Comparison of ENCODE assay signal across 8 mouse cellular contexts in genomic region chr13:93299316-93299715, GRCm38 (mm10). TPM values are rescaled to one million over a fixed set of nuclear protein-coding genes. Genes with fewer than 3 reads are reported as not detected.
DNase-seq lines count a peak whose midpoint lies in the region; ATAC-seq and TF ChIP-seq lines count a peak whose summit lies in the region.

Gene Homer1 (plus strand): TSS chr13:93299635.

- H3K4me1 ChIP-seq in ES-Bruce4 (ENCODE audit: control insufficient read depth, insufficient read depth, low read length) = no peaks in the 10 kb centered on the region
- H3K4me1 ChIP-seq in stomach, postnatal 0 days (replicated peaks; ENCODE audit: control insufficient read depth, insufficient read depth) = no peaks in the 10 kb centered on the region

- TF ChIP-seq CTCF in ES-Bruce4 (IDR thresholded peaks at IDR 0.05; ENCODE audit: low read depth, low read length) (no peak), Patski (IDR thresholded peaks at IDR 0.05) (no peak)
- no peak for TF ChIP-seq CTCF in stomach, postnatal 0 days (IDR thresholded peaks at IDR 0.05; ENCODE audit: low read depth)

- no peak for ATAC-seq in Patski
- ATAC-seq in stomach, postnatal 0 days (ENCODE audit: low FRiP score, low TSS enrichment) = no peak

- 69% methylated on average over 5 of the region's 5 CpGs for WGBS in stomach, postnatal 0 days

- in situ Hi-C loops in Patski (cut with MboI; ENCODE audit: low pct_unique_long_range_greater_than_20kb) = no loop called here

- H3K36me3 ChIP-seq in ES-Bruce4 (ENCODE audit: control insufficient read depth, insufficient read depth, low read length, poor library complexity, severe bottlenecking) = no peaks in the 10 kb centered on the region
- no peaks in the 10 kb centered on the region for H3K36me3 ChIP-seq in stomach, postnatal 0 days (ENCODE audit: control insufficient read depth, insufficient read depth, low read length)

- DNase-seq in Patski (ENCODE audit: low read depth, low spot score) = no peak
- DNase-seq in gastrocnemius, postnatal 25 days = no peak
- DNase-seq in layer of hippocampus, postnatal 25 days (ENCODE audit: extremely low spot score in 1 of 2, low spot score in 1 of 2) = no peak
- DNase-seq in stomach, postnatal 0 days (ENCODE audit: low spot score) = no peak
- DNase-seq in urinary bladder, postnatal 10 days (ENCODE audit: low spot score) = no peak
- no peak for DNase-seq in right cerebral cortex, postnatal 36 days (ENCODE audit: low spot score in 2 of 2)
- DNase-seq in embryo, embryonic 10.5 days (ENCODE audit: low spot score) = no peak

- H3K4me2 ChIP-seq in stomach, postnatal 0 days (replicated peaks; ENCODE audit: low read depth) = no peak within 1 kb of the TSS

- CTCF ChIA-PET in Patski (lab: Charles Lee) = no interaction called here

- no peak within 1 kb of the TSS for H3K4me3 ChIP-seq in ES-Bruce4 (ENCODE audit: low read depth, low read length)
- H3K4me3 ChIP-seq in stomach, postnatal 0 days (ENCODE audit: low read depth, low read length) = no peak within 1 kb of the TSS

- H3K9me3 ChIP-seq in ES-Bruce4 (replicated peaks; ENCODE audit: control insufficient read depth, insufficient read depth, low read length, poor library complexity, severe bottlenecking) = no peaks in the 10 kb centered on the region
- no peaks in the 10 kb centered on the region for H3K9me3 ChIP-seq in stomach, postnatal 0 days (ENCODE audit: control insufficient read depth, low read length)

- H3K9ac ChIP-seq in ES-Bruce4 (ENCODE audit: low read depth, poor library complexity, severe bottlenecking) = no peak within 1 kb of the TSS
- H3K9ac ChIP-seq in stomach, postnatal 0 days (ENCODE audit: low read length) = no peak within 1 kb of the TSS

- H3K27ac ChIP-seq in ES-Bruce4 (ENCODE audit: insufficient read depth, low read length) = no peak within 1 kb of the TSS
- H3K27ac ChIP-seq in stomach, postnatal 0 days (replicated peaks) = no peak within 1 kb of the TSS

- no peak for TF ChIP-seq EP300 in ES-Bruce4 (IDR thresholded peaks at IDR 0.05; ENCODE audit: insufficient read depth, low read depth, low read length)
- TF ChIP-seq EP300 in stomach, postnatal 0 days (optimal IDR thresholded peaks at IDR 0.05) = no peak

- H3K27me3 ChIP-seq in ES-Bruce4 (ENCODE audit: control insufficient read depth, insufficient read depth, low read length, poor library complexity, severe bottlenecking) (no peaks in the 10 kb centered on the region), Patski (peaks cover 4% of the 10 kb centered on the region)
- H3K27me3 ChIP-seq in stomach, postnatal 0 days (ENCODE audit: control insufficient read depth, insufficient read depth, low read length) = no peaks in the 10 kb centered on the region

- no peak for TF ChIP-seq POLR2A in ES-Bruce4 (IDR thresholded peaks at IDR 0.05; ENCODE audit: insufficient read depth, low read length)

- POLR2A ChIA-PET in Patski (lab: Charles Lee) = no interaction called here

RNA-seq across cellular contexts. Expression of gene Homer1, which starts in this region (rescaled TPM):
- polyA plus RNA-seq in ES-Bruce4 (2011; ENCODE audit: insufficient read depth, insufficient read length, low read depth, missing spikeins) (23.9 and 27.4 TPM in 2 replicates), Patski (2021) (15.1 TPM)
- total RNA-seq in gastrocnemius, postnatal 25 days (2021) = 10 to 100 TPM; 65.7 to 92.3 TPM
- 100 to 1,000 TPM; 177 to 187 TPM for total RNA-seq in layer of hippocampus, postnatal 25 days (2021)
- 2.2 and 2.4 TPM in 2 replicates for polyA plus RNA-seq in stomach, postnatal 0 days (2015; fragmentation: Nextera tagmentation; extraction: Ambion mirVana)
